In the genomic region with DNA sequence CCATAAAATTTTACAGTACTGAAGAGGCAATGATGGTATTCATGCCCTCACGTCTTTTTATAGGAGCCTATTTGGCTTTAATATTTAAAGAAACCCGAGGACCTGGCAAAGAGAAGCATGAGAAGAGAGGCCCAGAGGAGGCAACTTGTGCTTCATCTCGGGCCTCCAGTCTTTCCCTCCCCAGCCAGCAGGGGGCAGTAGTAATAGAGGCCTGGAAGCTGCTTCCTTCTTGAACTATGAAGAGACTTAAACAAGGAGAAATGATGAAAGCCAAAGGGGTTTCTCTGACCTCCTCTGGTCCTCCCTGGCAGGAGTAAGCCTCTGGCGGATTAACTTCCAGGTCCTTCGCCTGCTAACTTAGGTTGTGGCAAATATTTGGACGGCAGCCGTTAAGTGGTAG, we compare ENCODE assay signal across 9 mouse cellular contexts.
DNase-seq lines count a peak whose midpoint lies in the region; ATAC-seq lines count a peak whose summit lies in the region.
"Had no signal": no experiment of that assay in that cellular context is flagged by ENCODE, and none has a peak within 500 bp of the region (broad histone marks: within the 10 kb centered on the region; RNA-seq: fewer than 3 reads in every experiment).

No protein-coding gene starts in this region.

- DNase-seq in neural tube, embryonic 10.5 days (ENCODE audit: extremely low spot score, low spot score): peak; percentile 78
- peak; percentile 64 for DNase-seq in brain, adult 2 months (ENCODE audit: low read depth, low spot score)
- peak; percentile 43 for DNase-seq in fibroblast of lung, adult 2 months (ENCODE audit: low read depth)
- DNase-seq in kidney, postnatal 10 days: peak; percentile 86
- DNase-seq in liver, embryonic 11.5 days (ENCODE audit: low spot score): peak; percentile 64
- DNase-seq in right cerebral cortex, adult 18-20 months: peak; percentile 53
- DNase-seq in urinary bladder, postnatal 10 days (ENCODE audit: low spot score): peak; percentile 54

- no peak overlapping the region for H3K4me2 ChIP-seq in neural tube, embryonic 15.5 days
- no peak overlapping the region for H3K4me2 ChIP-seq in liver, embryonic 11.5 days
- H3K4me2 ChIP-seq: liver, embryonic 15.5 days had no signal

- no peak overlapping the region for H3K4me3 ChIP-seq in neural tube, embryonic 15.5 days (replicated peaks)
- H3K4me3 ChIP-seq in liver, embryonic 11.5 days (ENCODE audit: low read depth, low read length): no peak overlapping the region
- H3K4me3 ChIP-seq: liver, embryonic 15.5 days had no signal

- ATAC-seq in neural tube, embryonic 15.5 days (ENCODE audit: low FRiP score): no peak
- ATAC-seq in liver, embryonic 11.5 days (replicated peaks; ENCODE audit: low FRiP score): no peak

- H3K9me3 ChIP-seq in neural tube, embryonic 15.5 days (replicated peaks): no peaks in the 10 kb centered on the region
- H3K9me3 ChIP-seq in liver, embryonic 11.5 days (ENCODE audit: control insufficient read depth, low read length): no peaks in the 10 kb centered on the region
- H3K9me3 ChIP-seq: liver, embryonic 15.5 days had no signal

- H3K36me3 ChIP-seq in neural tube, embryonic 15.5 days: no peaks in the 10 kb centered on the region
- H3K36me3 ChIP-seq in liver, embryonic 11.5 days (ENCODE audit: control insufficient read depth, insufficient read depth, low read length): no peaks in the 10 kb centered on the region
- H3K36me3 ChIP-seq: liver, embryonic 15.5 days had no signal

- H3K27me3 ChIP-seq in neural tube, embryonic 15.5 days (replicated peaks): no peaks in the 10 kb centered on the region; the same call in 1 of the 2 replicates
- no peaks in the 10 kb centered on the region for H3K27me3 ChIP-seq in liver, embryonic 11.5 days (replicated peaks; ENCODE audit: control insufficient read depth, insufficient read depth, low read length)
- H3K27me3 ChIP-seq: liver, embryonic 15.5 days had no signal

- H3K27ac ChIP-seq in neural tube, embryonic 15.5 days (replicated peaks): no peak overlapping the region
- no peak overlapping the region for H3K27ac ChIP-seq in liver, embryonic 11.5 days (ENCODE audit: low read depth, low read length)
- H3K27ac ChIP-seq: liver, embryonic 15.5 days had no signal

- WGBS in neural tube, embryonic 15.5 days: 62% methylated on average over 7 of the region's 7 CpGs
- WGBS in liver, embryonic 11.5 days: 53% methylated on average over 7 of the region's 7 CpGs

- H3K4me1 ChIP-seq in neural tube, embryonic 15.5 days: no peaks in the 10 kb centered on the region
- no peaks in the 10 kb centered on the region for H3K4me1 ChIP-seq in liver, embryonic 11.5 days (replicated peaks; ENCODE audit: control insufficient read depth, insufficient read depth, low read length)
- H3K4me1 ChIP-seq: liver, embryonic 15.5 days had no signal

- H3K9ac ChIP-seq in neural tube, embryonic 15.5 days (replicated peaks): no peak overlapping the region
- no peak overlapping the region for H3K9ac ChIP-seq in liver, embryonic 11.5 days (ENCODE audit: low read depth, low read length)
- H3K9ac ChIP-seq: liver, embryonic 15.5 days had no signal
